Mouse (Mus musculus) lung, adult 2 months (tissue): ENCODE results near the gene Slc25a12.

Source experiments
- CTCF ChIP-seq: fragments of 200-500 bp; IDR thresholded peaks from 2 replicates; pipeline ENCODE4 v1.5.1; 2011; ENCODE audit warnings: mild to moderate bottlenecking, low read length, control low read depth; ENCODE audit not compliant: insufficient read depth
- POLR2A ChIP-seq: fragments of 200-500 bp; IDR thresholded peaks from 2 replicates; pipeline ENCODE4 v1.6.1; 2011; ENCODE audit warnings: low read depth, mild to moderate bottlenecking, control low read depth, low read length, borderline replicate concordance; ENCODE audit errors: extremely low read depth

GRCm38 (mm10) chr2:71368086-71368485, 537 bp upstream of the Slc25a12 start:
- TF ChIP-seq CTCF, result no peak
- TF ChIP-seq POLR2A, result no peak
